Mouse (Mus musculus) heart, postnatal 0 days (tissue): ENCODE data around the gene Dpm2.

Experiments used
- CTCF ChIP-seq: IDR thresholded peaks from 2 replicates; pipeline ENCODE4 v1.5.1; 2016; ENCODE audit warnings: antibody characterized with exemption, control low read depth, low read depth
- EP300 ChIP-seq: IDR thresholded peaks from 2 replicates; pipeline ENCODE4 v1.6.1; 2016; ENCODE audit warnings: antibody characterized with exemption, low read depth

GRCm38 (mm10) chr2:32587731-32588321, 17.2 kb downstream of the Dpm2 start:
- TF ChIP-seq CTCF (no peak), EP300 (no peak)
